ENCODE assay signal across 8 mouse cellular contexts in the genomic region with DNA sequence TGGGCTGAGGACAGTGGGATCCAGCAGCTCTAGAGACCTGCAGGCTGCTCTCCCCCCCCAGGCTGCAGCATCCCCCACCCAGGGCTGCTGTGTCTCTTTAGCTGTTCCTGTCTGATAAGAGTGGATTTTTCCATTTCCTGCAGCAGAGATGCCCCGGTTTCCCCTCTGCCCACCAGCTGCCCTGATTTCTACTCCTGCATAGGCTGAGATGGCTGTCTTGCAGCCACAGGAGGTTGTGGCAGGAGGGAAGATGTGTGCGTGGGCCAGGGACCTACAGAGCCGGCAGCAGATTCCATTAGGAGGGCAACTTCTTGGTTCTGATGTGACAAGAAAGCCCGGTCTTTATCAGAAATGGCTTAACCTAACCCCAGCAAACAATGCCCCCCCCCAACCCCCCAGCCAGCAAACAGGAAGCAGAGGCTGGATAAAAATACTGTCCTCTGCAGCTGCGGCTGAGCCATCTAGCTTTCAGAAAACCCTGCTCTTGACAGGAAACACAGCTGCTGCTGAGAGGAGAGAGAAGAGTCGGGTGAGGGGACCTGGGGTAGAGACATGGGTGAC. TPM values are rescaled to one million over a fixed set of nuclear protein-coding genes. Genes with fewer than 3 reads are reported as not detected.
DNase-seq lines count a peak whose midpoint lies in the region; ATAC-seq lines count a peak whose summit lies in the region.

No protein-coding gene starts in this region.

- no peaks in the 10 kb centered on the region; the same call in 1 of the 2 replicates for H3K36me3 ChIP-seq in splenic B cell, adult 2 months (ENCODE audit: control insufficient read depth, insufficient read depth, low read length, poor library complexity, severe bottlenecking)

- no peaks in the 10 kb centered on the region for H3K27me3 ChIP-seq in splenic B cell, adult 2 months (ENCODE audit: control insufficient read depth, insufficient read depth, low read length, poor library complexity, severe bottlenecking)

- no peak for DNase-seq in frontal cortex, postnatal 14 days (ENCODE audit: low spot score in 2 of 2)
- peak; percentile 19 for DNase-seq in lung, postnatal 14 days
- no peak for DNase-seq in lung, postnatal 10 days
- peak; percentile 68 for DNase-seq in splenic B cell, adult 2 months (ENCODE audit: low read depth, low spot score)
- no peak for DNase-seq in ovary, adult 18-20 months (ENCODE audit: low spot score)
- no peak for DNase-seq in cerebellum, adult 8-10 months

- peak; percentile 67 for ATAC-seq in frontal cortex, adult (ENCODE audit: low TSS enrichment)
- peak; percentile 47 for ATAC-seq in inflammation-experienced regulatory T-cells, adult 6 months

RNA-seq across cellular contexts. Expression of a gene that starts 44.8 kb away (rescaled TPM):
- 1 to 10 TPM in 1 of 3 experiments, under 1 TPM in 2; 0.50 to 3.9 (median 0.59) TPM for polyA plus RNA-seq in inflammation-experienced regulatory T-cells, adult 6 months (2017; shearing (Covaris generic))

RNA-seq across cellular contexts. Expression of a gene that starts 57.9 kb away (rescaled TPM):
- 100 to 1,000 TPM; 106 to 120 (median 115) TPM for polyA plus RNA-seq in inflammation-experienced regulatory T-cells, adult 6 months (2017; shearing (Covaris generic))

Comparison
In these comparisons a context has a peak if more than half of its experiments do, and no peak if none do; other contexts are left out.
1. DNase-seq: peak in lung, postnatal 14 days (single experiment) and splenic B cell, adult 2 months (single experiment); none in frontal cortex, postnatal 14 days (0 of 2), lung, postnatal 10 days (single experiment), ovary, adult 18-20 months (single experiment) and cerebellum, adult 8-10 months (single experiment).